Mouse (Mus musculus): Measurements from ENCODE around the gene A830031A19Rik.
A peak's percentile ranks its signal among the peaks of the same experiment; 100 is the strongest.

A830031A19Rik gene

GRCm38 (mm10) chr11:24074634-24075104 lies at the start of gene A830031A19Rik:
Gene A830031A19Rik (minus strand): TSS chr11:24075054.
- peak in 1 of 2 experiments; percentile 61 for DNase-seq (ENCODE audit: low spot score in 2 of 2)

GRCm38 (mm10) chr11:24123991-24124390 lies 49.1 kb upstream of the A830031A19Rik start:
- DNase-seq (ENCODE audit: low spot score in 2 of 2), result no peak

GRCm38 (mm10) chr11:24122899-24123298 lies 48.0 kb upstream of the A830031A19Rik start:
- no peak for DNase-seq (ENCODE audit: low spot score in 2 of 2)

- peak in 1 of 2 experiments; percentile 54 for DNase-seq (ENCODE audit: low spot score in 2 of 2)
Measured at GRCm38 (mm10) chr11:24121136-24121535, 46.3 kb upstream of the A830031A19Rik start.

GRCm38 (mm10) chr11:24116582-24117318 lies 41.9 kb upstream of the A830031A19Rik start:
- DNase-seq (ENCODE audit: low spot score in 2 of 2), result peak in 1 of 2 experiments; percentile 54

- peak in 1 of 2 experiments; percentile 62 for DNase-seq (ENCODE audit: low spot score in 2 of 2)
Measured at GRCm38 (mm10) chr11:24116041-24116440, 41.2 kb upstream of the A830031A19Rik start.

- DNase-seq (ENCODE audit: low spot score in 2 of 2), result peak in 1 of 2 experiments; percentile 53
Measured at GRCm38 (mm10) chr11:24115017-24115752, 40.3 kb upstream of the A830031A19Rik start.

- no peak for DNase-seq (ENCODE audit: low spot score in 2 of 2)
Measured at GRCm38 (mm10) chr11:24111720-24112119, 36.9 kb upstream of the A830031A19Rik start.

GRCm38 (mm10) chr11:24110113-24110512 lies 35.3 kb upstream of the A830031A19Rik start:
- no peak for DNase-seq (ENCODE audit: low spot score in 2 of 2)

GRCm38 (mm10) chr11:24109388-24109787 lies 34.5 kb upstream of the A830031A19Rik start:
- DNase-seq (ENCODE audit: low spot score in 2 of 2), result no peak

- no peak for DNase-seq (ENCODE audit: low spot score in 2 of 2)
Measured at GRCm38 (mm10) chr11:24108974-24109373, 34.1 kb upstream of the A830031A19Rik start.

GRCm38 (mm10) chr11:24107414-24107813 lies 32.6 kb upstream of the A830031A19Rik start:
- DNase-seq (ENCODE audit: low spot score in 2 of 2), result no peak

GRCm38 (mm10) chr11:24103128-24103742 lies 28.4 kb upstream of the A830031A19Rik start:
- DNase-seq (ENCODE audit: low spot score in 2 of 2), result no peak

GRCm38 (mm10) chr11:24102372-24102771 lies 27.5 kb upstream of the A830031A19Rik start:
- no peak for DNase-seq (ENCODE audit: low spot score in 2 of 2)

GRCm38 (mm10) chr11:24101625-24102024 lies 26.8 kb upstream of the A830031A19Rik start:
- DNase-seq (ENCODE audit: low spot score in 2 of 2), result no peak

- no peak for DNase-seq (ENCODE audit: low spot score in 2 of 2)
Measured at GRCm38 (mm10) chr11:24100449-24101070, 25.7 kb upstream of the A830031A19Rik start.

GRCm38 (mm10) chr11:24099886-24100293 lies 25.0 kb upstream of the A830031A19Rik start:
- peak; percentile 68 to 79 for DNase-seq (ENCODE audit: low spot score in 2 of 2)

- DNase-seq (ENCODE audit: low spot score in 2 of 2), result no peak
Measured at GRCm38 (mm10) chr11:24099215-24099614, 24.4 kb upstream of the A830031A19Rik start.

- no peak for DNase-seq (ENCODE audit: low spot score in 2 of 2)
Measured at GRCm38 (mm10) chr11:24098662-24099061, 23.8 kb upstream of the A830031A19Rik start.

- DNase-seq (ENCODE audit: low spot score in 2 of 2), result no peak
Measured at GRCm38 (mm10) chr11:24098069-24098468, 23.2 kb upstream of the A830031A19Rik start.

GRCm38 (mm10) chr11:24097026-24097425 lies 22.2 kb upstream of the A830031A19Rik start:
- DNase-seq (ENCODE audit: low spot score in 2 of 2), result no peak

- DNase-seq (ENCODE audit: low spot score in 2 of 2), result no peak
Measured at GRCm38 (mm10) chr11:24096483-24096882, 21.6 kb upstream of the A830031A19Rik start.
